Mouse (Mus musculus) liver, embryonic 14.5 days (tissue): Measurements from ENCODE around the gene Zfp316. TPM values are rescaled to one million over a fixed set of nuclear protein-coding genes. Genes with fewer than 3 reads are reported as not detected.

ENCODE experiments used
- ATAC-seq: fragments of 200-750 bp; cut with Nextera tagmentation; 2 replicates; pipeline ENCODE4 v1.8.0; 2017; ENCODE audit warnings: moderate number of reproducible peaks, mild to moderate bottlenecking, moderate library complexity; ENCODE audit not compliant: insufficient read depth
- DNase-seq, 3 experiments: peaks; one replicate each; pipeline ENCODE4 v3.0.0-alpha.2; 2012 to 2013; ENCODE audit warnings: low read depth in 3 of 3, low spot score in 3 of 3
- H3K27ac ChIP-seq: fragments of 300-500 bp; sonication (generic); 2 replicates; pipeline ENCODE4 v1.5.1; 2014; ENCODE audit warnings: moderate library complexity, mild to moderate bottlenecking, control low read depth, inconsistent platforms
- H3K27me3 ChIP-seq: fragments of 300-500 bp; sonication (generic); 2 replicates; pipeline ENCODE4 v1.6.1; 2014; ENCODE audit warnings: mild to moderate bottlenecking, low read length, moderate library complexity; ENCODE audit not compliant: control insufficient read depth, insufficient read depth
- H3K36me3 ChIP-seq: fragments of 300-500 bp; sonication (generic); replicated peaks from 2 replicates; pipeline ENCODE4 v1.6.1; 2014; ENCODE audit warnings: low read depth; ENCODE audit not compliant: control insufficient read depth, insufficient read depth
- H3K4me1 ChIP-seq, 2 experiments: fragments of 200-500 bp in 1 of 2; fragments of 300-500 bp in 1 of 2; sonication (generic) in 1 of 2; replicated peaks; 2 replicates each; pipeline ENCODE4 v1.6.1; 2012 to 2014; ENCODE audit warnings: antibody characterized with exemption in 1 of 2, inconsistent platforms in 1 of 2, low read length in 1 of 2; ENCODE audit not compliant: control insufficient read depth in 2 of 2, insufficient read depth in 2 of 2
- H3K4me2 ChIP-seq: fragments of 300-500 bp; sonication (generic); 2 replicates; pipeline ENCODE4 v1.6.1; 2014; ENCODE audit warnings: low read depth, mild to moderate bottlenecking, control low read depth, moderate library complexity
- H3K4me3 ChIP-seq, 2 experiments: fragments of 200-500 bp in 1 of 2; fragments of 300-500 bp in 1 of 2; sonication (generic) in 1 of 2; 2 replicates each; pipeline ENCODE4 v1.5.1; 2012 to 2014; ENCODE audit warnings: low read depth in 2 of 2, low read length in 2 of 2, mild to moderate bottlenecking in 2 of 2, control low read depth in 1 of 2, inconsistent platforms in 1 of 2, moderate library complexity in 1 of 2; ENCODE audit not compliant: insufficient read depth in 1 of 2
- H3K9ac ChIP-seq: fragments of 300-500 bp; sonication (generic); replicated peaks from 2 replicates; pipeline ENCODE4 v1.6.1; 2014; ENCODE audit warnings: mild to moderate bottlenecking, control low read depth, moderate library complexity
- H3K9me3 ChIP-seq: fragments of 300-500 bp; sonication (generic); 2 replicates; pipeline ENCODE4 v1.6.1; 2016; ENCODE audit warnings: low read length, mixed read lengths; ENCODE audit not compliant: control insufficient read depth
- CTCF ChIP-seq: IDR thresholded peaks from 2 replicates; pipeline ENCODE4 v1.5.1; 2016; ENCODE audit warnings: antibody characterized with exemption, low read depth, control low read depth
- EP300 ChIP-seq: IDR thresholded peaks from 2 replicates; pipeline ENCODE4 v1.6.1; 2016; ENCODE audit warnings: antibody characterized with exemption, low read depth
- WGBS: fragments of 180-500 bp; shearing (Covaris S2); extraction: QIAGEN DNeasy Blood & Tissue Kit; methylation state at CpG from one replicate; pipeline ENCODE4 v1.1.7; 2014; ENCODE audit not compliant: insufficient replicate concordance; 5-methylcytosine and 5-hydroxymethylcytosine counted together
- polyA plus RNA-seq, 2 experiments: library from polyadenylated mRNA; depleted of rRNA in 1 of 2; stranded (reverse) in 1 of 2; unstranded in 1 of 2; fragments of >200 nt; fragmentation: Nextera tagmentation in 1 of 2; extraction: Ambion mirVana in 1 of 2; gene quantifications; 2 replicates each; pipeline versions ENCODE4 v1.2.1 to v1.2.3; 2012 to 2014

Gene Zfp316
- polyA plus RNA-seq, 2 experiments: 0.05 to 0.33 TPM

- H3K27me3 ChIP-seq: peaks cover 58% of the 10 kb centered on the region
- H3K9ac ChIP-seq: no peak overlapping the region
- 37% methylated on average over 6 of the region's 6 CpGs for WGBS
- no peaks in the 10 kb centered on the region for H3K4me1 ChIP-seq
- ATAC-seq (no peak), DNase-seq (no peak)
- no peak overlapping the region for H3K4me2 ChIP-seq
- no peaks in the 10 kb centered on the region for H3K36me3 ChIP-seq
- H3K9me3 ChIP-seq: no peaks in the 10 kb centered on the region
- no peak overlapping the region for H3K4me3 ChIP-seq
- TF ChIP-seq CTCF (no peak), EP300 (no peak)
- H3K27ac ChIP-seq: no peak overlapping the region
These were observed 17.8 kb downstream of the Zfp316 start for GRCm38 (mm10) chr5:143252039-143252438.

GRCm38 (mm10) chr5:143244926-143245325, 24.9 kb downstream of the Zfp316 start:
- Histone ChIP-seq H3K27me3 (no peaks in the 10 kb centered on the region), H3K36me3 (peaks cover 3% of the 10 kb centered on the region), H3K4me3 (no peak overlapping the region), H3K27ac (no peak overlapping the region), H3K9ac (no peak overlapping the region), H3K4me1 (no peaks in the 10 kb centered on the region), H3K4me2 (no peak overlapping the region), H3K9me3 (no peaks in the 10 kb centered on the region)
- no peak for TF ChIP-seq CTCF
- TF ChIP-seq EP300: no peak
- no peak for DNase-seq
- no peak for ATAC-seq
- 87% methylated on average over 26 of the region's 26 CpGs for WGBS

- DNase-seq (no peak), ATAC-seq (no peak)
- no peak for TF ChIP-seq CTCF
- TF ChIP-seq EP300: no peak
- WGBS: 42% methylated on average over 9 of the region's 9 CpGs
- H3K9ac ChIP-seq: no peak overlapping the region
- no peaks in the 10 kb centered on the region for H3K36me3 ChIP-seq
- peak overlapping the region; percentile 87 for H3K4me2 ChIP-seq
- no peaks in the 10 kb centered on the region for H3K27me3 ChIP-seq
- H3K27ac ChIP-seq: no peak overlapping the region
- peaks cover 0 to 5% of the 10 kb centered on the region in 2 experiments; a peak in 1 of 4 replicates for H3K4me1 ChIP-seq
- H3K9me3 ChIP-seq: no peaks in the 10 kb centered on the region
- H3K4me3 ChIP-seq: peak overlapping the region; percentile 18 to 81; a peak in 3 of 4 replicates
These were observed 33.8 kb downstream of the Zfp316 start for GRCm38 (mm10) chr5:143236036-143236435.

- peak; percentile 92 for ATAC-seq
- WGBS: under 1% methylated on average over 58 of the region's 58 CpGs
These were observed 34.7 kb downstream of the Zfp316 start, which contains the start of gene Zfp12 for GRCm38 (mm10) chr5:143235028-143235693. Gene Zfp12, plus strand, starts transcription at chr5:143235163.

DNA sequence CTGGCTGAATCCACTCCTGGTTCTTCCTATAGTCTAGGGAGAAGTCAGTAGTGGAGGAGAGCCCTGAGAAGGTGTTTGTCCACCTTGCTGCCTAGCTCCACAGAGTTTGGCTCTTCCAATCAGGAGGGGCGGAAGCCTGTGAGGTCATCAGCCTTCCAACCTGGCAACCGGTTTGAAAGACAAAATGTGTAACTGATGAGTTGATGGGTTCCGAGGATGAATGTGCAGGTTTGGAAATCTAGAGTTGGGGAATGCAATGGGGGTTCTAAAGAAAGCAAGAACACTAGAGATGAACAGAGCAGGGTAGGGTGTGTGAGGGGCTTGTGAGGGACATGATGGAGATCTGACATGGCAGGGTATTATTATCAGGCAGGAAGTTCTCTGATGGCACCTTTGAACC, 43.0 kb downstream of the Zfp316 start, which contains the start of gene Spdye4a:
TSS of gene Spdye4a (minus strand) at position 101 of the 400 bp plus-strand sequence.
- TF ChIP-seq EP300 (no peak), CTCF (no peak)
- no peak for ATAC-seq
- H3K4me2 ChIP-seq: no peak within 1 kb of the TSS
- H3K27ac ChIP-seq: no peak within 1 kb of the TSS
- H3K4me3 ChIP-seq: no peak within 1 kb of the TSS
- 70% methylated on average over 3 of the region's 3 CpGs for WGBS
- no peak for DNase-seq
- H3K9ac ChIP-seq: no peak within 1 kb of the TSS
- no peaks in the 10 kb centered on the region for H3K4me1 ChIP-seq
- no peaks in the 10 kb centered on the region for H3K27me3 ChIP-seq
- H3K36me3 ChIP-seq: no peaks in the 10 kb centered on the region
- no peaks in the 10 kb centered on the region for H3K9me3 ChIP-seq

More at GRCm38 (mm10) chr5:143235028-143235693, 34.7 kb downstream of the Zfp316 start, which contains the start of gene Zfp12:
- Histone ChIP-seq H3K4me2 (peak within 1 kb of the TSS; percentile 87), H3K4me1 (peaks cover 0 to 5% of the 10 kb centered on the region in 2 experiments; a peak in 1 of 4 replicates), H3K9ac (peak within 1 kb of the TSS; percentile 67), H3K27me3 (no peaks in the 10 kb centered on the region), H3K36me3 (no peaks in the 10 kb centered on the region), H3K9me3 (no peaks in the 10 kb centered on the region), H3K4me3 (peak within 1 kb of the TSS; percentile 63 to 81), H3K27ac (peak within 1 kb of the TSS; percentile 34; the same call in 1 of the 2 replicates)
- peak; percentile 66 for DNase-seq
- TF ChIP-seq CTCF (peak; percentile 45; the same call in 1 of the 2 replicates), EP300 (no peak)
